Mouse (Mus musculus): Measurements from ENCODE around the gene Cacna1c. TPM values are rescaled to one million over a fixed set of nuclear protein-coding genes. Genes with fewer than 3 reads are reported as not detected.

Gene Cacna1c
- polyA plus RNA-seq, 1 experiment from 2014 or later = 2.8 TPM

- Histone ChIP-seq H3K4me1 (replicated peaks) (no peaks in the 10 kb centered on the region), H3K9me3 (no peaks in the 10 kb centered on the region), H3K27me3 (ENCODE audit: insufficient read depth, poor library complexity, severe bottlenecking) (no peaks in the 10 kb centered on the region), H3K4me3 (no peak overlapping the region), H3K27ac (no peak overlapping the region), H3K36me3 (no peaks in the 10 kb centered on the region)
- WGBS = 92% methylated on average over 14 of the region's 14 CpGs
- DNase-seq (ENCODE audit: low spot score) = no peak
Measured at GRCm38 (mm10) chr6:119073419-119074071, 122.7 kb downstream of the Cacna1c start.

GRCm38 (mm10) chr6:119072772-119073171 lies 123.4 kb downstream of the Cacna1c start:
- Histone ChIP-seq H3K27ac (no peak overlapping the region), H3K36me3 (no peaks in the 10 kb centered on the region), H3K9me3 (no peaks in the 10 kb centered on the region), H3K4me1 (replicated peaks) (no peaks in the 10 kb centered on the region), H3K4me3 (no peak overlapping the region), H3K27me3 (ENCODE audit: insufficient read depth, poor library complexity, severe bottlenecking) (no peaks in the 10 kb centered on the region)
- WGBS = 77% methylated on average over 7 of the region's 7 CpGs
- DNase-seq (ENCODE audit: low spot score) = no peak

GRCm38 (mm10) chr6:119070771-119071170 lies 125.4 kb downstream of the Cacna1c start:
- Histone ChIP-seq H3K27ac (no peak overlapping the region), H3K9me3 (no peaks in the 10 kb centered on the region), H3K36me3 (no peaks in the 10 kb centered on the region), H3K4me1 (replicated peaks) (peaks cover under 1% of the 10 kb centered on the region; the same call in 1 of the 2 replicates), H3K27me3 (ENCODE audit: insufficient read depth, poor library complexity, severe bottlenecking) (no peaks in the 10 kb centered on the region), H3K4me3 (no peak overlapping the region)
- 82% methylated on average over 4 of the region's 4 CpGs for WGBS
- DNase-seq (ENCODE audit: low spot score) = no peak

- Histone ChIP-seq H3K4me3 (no peak overlapping the region), H3K4me1 (replicated peaks) (peaks cover 4% of the 10 kb centered on the region), H3K27ac (no peak overlapping the region), H3K36me3 (no peaks in the 10 kb centered on the region), H3K27me3 (ENCODE audit: insufficient read depth, poor library complexity, severe bottlenecking) (no peaks in the 10 kb centered on the region), H3K9me3 (no peaks in the 10 kb centered on the region)
- WGBS = 88% methylated on average over 3 of the region's 3 CpGs
- no peak for DNase-seq (ENCODE audit: low spot score)
Measured at GRCm38 (mm10) chr6:119070351-119070750, 125.9 kb downstream of the Cacna1c start.

GRCm38 (mm10) chr6:119069145-119069544 lies 127.1 kb downstream of the Cacna1c start:
- H3K4me1 ChIP-seq (replicated peaks) = peaks cover 11% of the 10 kb centered on the region
- no peaks in the 10 kb centered on the region for H3K36me3 ChIP-seq
- no peak for DNase-seq (ENCODE audit: low spot score)
- no peak overlapping the region for H3K4me3 ChIP-seq
- no peaks in the 10 kb centered on the region for H3K9me3 ChIP-seq
- 91% methylated on average over 5 of the region's 5 CpGs for WGBS
- H3K27ac ChIP-seq = no peak overlapping the region
- H3K27me3 ChIP-seq (ENCODE audit: insufficient read depth, poor library complexity, severe bottlenecking) = no peaks in the 10 kb centered on the region

GRCm38 (mm10) chr6:119068650-119069049 lies 127.6 kb downstream of the Cacna1c start:
- H3K27ac ChIP-seq = no peak overlapping the region
- no peak overlapping the region for H3K4me3 ChIP-seq
- H3K36me3 ChIP-seq = no peaks in the 10 kb centered on the region
- no peak for DNase-seq (ENCODE audit: low spot score)
- H3K27me3 ChIP-seq (ENCODE audit: insufficient read depth, poor library complexity, severe bottlenecking) = no peaks in the 10 kb centered on the region
- WGBS = 81% methylated on average over 4 of the region's 4 CpGs
- peaks cover 11% of the 10 kb centered on the region for H3K4me1 ChIP-seq (replicated peaks)
- H3K9me3 ChIP-seq = no peaks in the 10 kb centered on the region

GRCm38 (mm10) chr6:119064961-119065360 lies 131.3 kb downstream of the Cacna1c start:
- Histone ChIP-seq H3K27me3 (ENCODE audit: insufficient read depth, poor library complexity, severe bottlenecking) (no peaks in the 10 kb centered on the region), H3K9me3 (no peaks in the 10 kb centered on the region), H3K4me1 (replicated peaks) (peaks cover 14% of the 10 kb centered on the region), H3K36me3 (no peaks in the 10 kb centered on the region), H3K27ac (no peak overlapping the region), H3K4me3 (no peak overlapping the region)
- WGBS = 93% methylated on average over 5 of the region's 5 CpGs
- DNase-seq (ENCODE audit: low spot score) = no peak

GRCm38 (mm10) chr6:119064430-119064829 lies 131.8 kb downstream of the Cacna1c start:
- DNase-seq (ENCODE audit: low spot score) = no peak
- no peaks in the 10 kb centered on the region for H3K36me3 ChIP-seq
- no peak overlapping the region for H3K27ac ChIP-seq
- no peak overlapping the region for H3K4me3 ChIP-seq
- H3K4me1 ChIP-seq (replicated peaks) = peaks cover 14% of the 10 kb centered on the region
- no peaks in the 10 kb centered on the region for H3K9me3 ChIP-seq
- H3K27me3 ChIP-seq (ENCODE audit: insufficient read depth, poor library complexity, severe bottlenecking) = no peaks in the 10 kb centered on the region
- 91% methylated on average over 9 of the region's 9 CpGs for whole genome bisulfite sequencing

GRCm38 (mm10) chr6:119062695-119063094 lies 133.5 kb downstream of the Cacna1c start:
- Histone ChIP-seq H3K27me3 (ENCODE audit: insufficient read depth, poor library complexity, severe bottlenecking) (no peaks in the 10 kb centered on the region), H3K4me3 (no peak overlapping the region), H3K27ac (no peak overlapping the region), H3K9me3 (no peaks in the 10 kb centered on the region), H3K4me1 (replicated peaks) (peaks cover 19% of the 10 kb centered on the region), H3K36me3 (no peaks in the 10 kb centered on the region)
- no peak for DNase-seq (ENCODE audit: low spot score)

- DNase-seq (ENCODE audit: low spot score) = no peak
- Histone ChIP-seq H3K4me3 (no peak overlapping the region), H3K4me1 (replicated peaks) (0 out of 2 replicates have a peak, but pooled peaks cover 9% of the 10 kb centered on the region), H3K27me3 (ENCODE audit: insufficient read depth, poor library complexity, severe bottlenecking) (no peaks in the 10 kb centered on the region), H3K9me3 (no peaks in the 10 kb centered on the region), H3K27ac (no peak overlapping the region), H3K36me3 (no peaks in the 10 kb centered on the region)
- 66% methylated on average over 3 of the region's 3 CpGs for WGBS
Measured at GRCm38 (mm10) chr6:119058896-119059295, 137.3 kb downstream of the Cacna1c start.

GRCm38 (mm10) chr6:119058461-119058860 lies 137.8 kb downstream of the Cacna1c start:
- H3K27ac ChIP-seq = no peak overlapping the region
- H3K27me3 ChIP-seq (ENCODE audit: insufficient read depth, poor library complexity, severe bottlenecking) = no peaks in the 10 kb centered on the region
- WGBS = 91% methylated on average over 8 of the region's 8 CpGs
- no peaks in the 10 kb centered on the region for H3K36me3 ChIP-seq
- no peak overlapping the region for H3K4me3 ChIP-seq
- no peaks in the 10 kb centered on the region for H3K9me3 ChIP-seq
- DNase-seq (ENCODE audit: low spot score) = no peak
- 0 out of 2 replicates have a peak, but pooled peaks cover 9% of the 10 kb centered on the region for H3K4me1 ChIP-seq (replicated peaks)

- 94% methylated on average over 15 of the region's 15 CpGs for WGBS
- H3K4me1 ChIP-seq (replicated peaks) = 0 out of 2 replicates have a peak, but pooled peaks cover 6% of the 10 kb centered on the region
- no peaks in the 10 kb centered on the region for H3K36me3 ChIP-seq
- no peaks in the 10 kb centered on the region for H3K27me3 ChIP-seq (ENCODE audit: insufficient read depth, poor library complexity, severe bottlenecking)
- H3K4me3 ChIP-seq = no peak overlapping the region
- no peak for DNase-seq (ENCODE audit: low spot score)
- no peak overlapping the region for H3K27ac ChIP-seq
- no peaks in the 10 kb centered on the region for H3K9me3 ChIP-seq
Measured at GRCm38 (mm10) chr6:119057076-119057479, 139.1 kb downstream of the Cacna1c start.

GRCm38 (mm10) chr6:119052801-119053200 lies 143.4 kb downstream of the Cacna1c start:
- H3K27me3 ChIP-seq (ENCODE audit: insufficient read depth, poor library complexity, severe bottlenecking) = no peaks in the 10 kb centered on the region
- no peaks in the 10 kb centered on the region for H3K9me3 ChIP-seq
- WGBS = 83% methylated on average over 10 of the region's 10 CpGs
- no peaks in the 10 kb centered on the region for H3K36me3 ChIP-seq
- no peak overlapping the region for H3K4me3 ChIP-seq
- H3K27ac ChIP-seq = no peak overlapping the region
- no peak for DNase-seq (ENCODE audit: low spot score)
- H3K4me1 ChIP-seq (replicated peaks) = 0 out of 2 replicates have a peak, but pooled peaks cover 3% of the 10 kb centered on the region

- H3K27ac ChIP-seq = no peak overlapping the region
- H3K4me1 ChIP-seq (replicated peaks) = 0 out of 2 replicates have a peak, but pooled peaks cover 4% of the 10 kb centered on the region
- H3K36me3 ChIP-seq = no peaks in the 10 kb centered on the region
- no peak overlapping the region for H3K4me3 ChIP-seq
- H3K9me3 ChIP-seq = no peaks in the 10 kb centered on the region
- DNase-seq (ENCODE audit: low spot score) = no peak
- no peaks in the 10 kb centered on the region for H3K27me3 ChIP-seq (ENCODE audit: insufficient read depth, poor library complexity, severe bottlenecking)
- 94% methylated on average over 15 of the region's 15 CpGs for WGBS
Measured at GRCm38 (mm10) chr6:119052366-119052765, 143.9 kb downstream of the Cacna1c start.
